Mouse (Mus musculus) hindbrain, embryonic 10.5 days (tissue): ENCODE data around the gene Klhdc8b. TPM values are rescaled to one million over a fixed set of nuclear protein-coding genes. Genes with fewer than 3 reads are reported as not detected.

Experiments used
- DNase-seq: peaks from one replicate; pipeline ENCODE4 v3.0.0-alpha.2; 2017; ENCODE audit warnings: low spot score
- H3K27ac ChIP-seq: fragments of 300-500 bp; sonication (generic); 2 replicates; pipeline ENCODE4 v1.5.1; 2016; ENCODE audit warnings: mild to moderate bottlenecking, moderate library complexity
- H3K27me3 ChIP-seq: fragments of 300-500 bp; sonication (generic); 2 replicates; pipeline ENCODE4 v1.6.1; 2016; ENCODE audit warnings: mild to moderate bottlenecking; ENCODE audit not compliant: poor library complexity, insufficient read depth, severe bottlenecking
- H3K36me3 ChIP-seq: fragments of 300-500 bp; sonication (generic); 2 replicates; pipeline ENCODE4 v1.6.1; 2016; ENCODE audit warnings: mild to moderate bottlenecking, moderate library complexity
- H3K4me1 ChIP-seq: fragments of 300-500 bp; sonication (generic); replicated peaks from 2 replicates; pipeline ENCODE4 v1.6.1; 2016; ENCODE audit warnings: mild to moderate bottlenecking
- H3K4me3 ChIP-seq: fragments of 300-500 bp; sonication (generic); 2 replicates; pipeline ENCODE4 v1.5.1; 2016; ENCODE audit warnings: mild to moderate bottlenecking, moderate library complexity
- H3K9me3 ChIP-seq: fragments of 300-500 bp; sonication (generic); 2 replicates; pipeline ENCODE4 v1.6.1; 2016; ENCODE audit warnings: mild to moderate bottlenecking, moderate library complexity
- WGBS: fragments of 180-500 bp; shearing (Covaris S2); methylation state at CpG from one replicate; pipeline ENCODE4 v1.1.7; 2016; 5-methylcytosine and 5-hydroxymethylcytosine counted together
- polyA plus RNA-seq: library from polyadenylated mRNA; unstranded; fragments of >200 nt; fragmentation: Nextera tagmentation; extraction: Ambion mirVana; gene quantifications from 2 replicates; pipeline ENCODE4 v1.2.1, GENCODE M21; 2016

Klhdc8b gene
- polyA plus RNA-seq, 1 experiment from 2014 or later: 41.3 TPM

DNA sequence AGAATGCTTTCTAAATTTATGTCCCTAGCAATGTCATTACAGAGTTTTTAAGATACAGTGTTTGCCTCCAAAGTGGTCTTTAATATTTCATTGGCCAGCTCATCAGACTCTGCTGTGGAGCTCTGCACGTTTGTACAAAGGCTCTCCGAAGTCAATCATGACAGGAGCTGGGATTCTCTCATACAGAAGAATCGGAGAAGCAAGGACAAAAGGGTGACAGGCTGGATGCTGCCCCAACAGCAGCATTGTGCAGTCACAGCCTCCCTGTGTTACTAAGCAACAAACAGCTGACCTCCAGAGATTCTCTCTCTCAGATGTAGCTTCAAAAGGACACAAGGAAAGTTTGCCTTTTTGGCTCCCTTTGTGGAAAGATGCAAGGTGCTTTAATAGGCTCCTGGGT lies 25.2 kb downstream of the Klhdc8b start, which contains the start of gene BC048562:
Gene BC048562 (plus strand): TSS at position 301 of the 400 bp plus-strand sequence.
- Histone ChIP-seq H3K27me3 (no peaks in the 10 kb centered on the region), H3K27ac (no peak within 1 kb of the TSS), H3K4me3 (no peak within 1 kb of the TSS), H3K9me3 (0 out of 2 replicates have a peak, but pooled peaks cover 3% of the 10 kb centered on the region), H3K36me3 (no peaks in the 10 kb centered on the region), H3K4me1 (peaks cover 18% of the 10 kb centered on the region; the same call in 1 of the 2 replicates)
- no peak for DNase-seq
- 53% methylated on average over 3 of the region's 3 CpGs for WGBS

GRCm38 (mm10) chr9:108431431-108432067 lies 29.8 kb downstream of the Klhdc8b start:
- no peaks in the 10 kb centered on the region for H3K27me3 ChIP-seq
- peak; percentile 47 for DNase-seq
- peak overlapping the region; percentile 38 for H3K4me3 ChIP-seq
- peak overlapping the region; percentile 62; the same call in 1 of the 2 replicates for H3K27ac ChIP-seq
- H3K4me1 ChIP-seq: peaks cover 14% of the 10 kb centered on the region; the same call in 1 of the 2 replicates
- WGBS: 51% methylated on average over 32 of the region's 32 CpGs
- H3K36me3 ChIP-seq: no peaks in the 10 kb centered on the region
- H3K9me3 ChIP-seq: 0 out of 2 replicates have a peak, but pooled peaks cover 3% of the 10 kb centered on the region

GRCm38 (mm10) chr9:108428384-108428783 lies 33.0 kb downstream of the Klhdc8b start, which contains the start of gene Ccdc36:
Gene Ccdc36 (minus strand): TSS chr9:108428484.
- Histone ChIP-seq H3K4me3 (no peak within 1 kb of the TSS), H3K27me3 (no peaks in the 10 kb centered on the region), H3K36me3 (no peaks in the 10 kb centered on the region), H3K4me1 (peaks cover 6% of the 10 kb centered on the region; the same call in 1 of the 2 replicates), H3K27ac (no peak within 1 kb of the TSS), H3K9me3 (no peaks in the 10 kb centered on the region)
- no peak for DNase-seq

DNA sequence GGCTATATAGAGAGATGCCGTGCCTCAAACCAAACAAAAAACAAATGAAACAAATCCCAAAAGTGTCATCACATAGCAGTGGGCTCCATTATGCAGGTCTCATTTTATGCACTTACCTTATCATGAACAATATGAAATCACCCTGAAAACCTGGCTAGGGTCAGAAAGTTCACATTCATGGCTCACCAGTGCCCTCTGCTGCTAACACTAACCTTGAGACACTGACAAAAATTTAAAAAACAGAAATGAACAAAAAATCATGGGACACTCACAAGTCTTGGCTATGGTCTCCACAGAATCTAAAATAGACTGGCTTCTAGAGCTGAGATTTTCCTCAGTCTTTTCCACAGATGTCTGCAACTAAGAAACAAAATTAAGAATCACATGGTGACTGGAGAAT lies 49.2 kb downstream of the Klhdc8b start:
- no peak overlapping the region for H3K27ac ChIP-seq
- H3K4me1 ChIP-seq: no peaks in the 10 kb centered on the region
- no peak for DNase-seq
- no peaks in the 10 kb centered on the region for H3K9me3 ChIP-seq
- H3K4me3 ChIP-seq: no peak overlapping the region
- H3K27me3 ChIP-seq: no peaks in the 10 kb centered on the region
- no peaks in the 10 kb centered on the region for H3K36me3 ChIP-seq
- 77% methylated on average over 1 of the region's 1 CpGs for WGBS

- H3K27ac ChIP-seq: no peak overlapping the region
- WGBS: 74% methylated on average over 9 of the region's 9 CpGs
- H3K36me3 ChIP-seq: no peaks in the 10 kb centered on the region
- no peak overlapping the region for H3K4me3 ChIP-seq
- no peaks in the 10 kb centered on the region for H3K4me1 ChIP-seq
- no peaks in the 10 kb centered on the region for H3K27me3 ChIP-seq
- H3K9me3 ChIP-seq: no peaks in the 10 kb centered on the region
- no peak for DNase-seq
Measured at GRCm38 (mm10) chr9:108411381-108411942, 49.9 kb downstream of the Klhdc8b start.

- Histone ChIP-seq H3K27me3 (no peaks in the 10 kb centered on the region), H3K4me3 (no peak overlapping the region), H3K27ac (no peak overlapping the region), H3K36me3 (no peaks in the 10 kb centered on the region), H3K9me3 (no peaks in the 10 kb centered on the region), H3K4me1 (peaks cover 7% of the 10 kb centered on the region)
- no peak for DNase-seq
- WGBS: 92% methylated on average over 4 of the region's 4 CpGs
Measured at GRCm38 (mm10) chr9:108409535-108409934, 51.8 kb downstream of the Klhdc8b start.

- H3K27ac ChIP-seq: no peak overlapping the region
- WGBS: 82% methylated on average over 8 of the region's 8 CpGs
- no peaks in the 10 kb centered on the region for H3K27me3 ChIP-seq
- peaks cover 21% of the 10 kb centered on the region for H3K4me1 ChIP-seq
- DNase-seq: no peak
- H3K36me3 ChIP-seq: no peaks in the 10 kb centered on the region
- no peak overlapping the region for H3K4me3 ChIP-seq
- H3K9me3 ChIP-seq: no peaks in the 10 kb centered on the region
Measured at GRCm38 (mm10) chr9:108404451-108404850, 56.9 kb downstream of the Klhdc8b start.

GRCm38 (mm10) chr9:108403081-108403480 lies 58.3 kb downstream of the Klhdc8b start:
- 81% methylated on average over 4 of the region's 4 CpGs for WGBS
- DNase-seq: no peak

DNA sequence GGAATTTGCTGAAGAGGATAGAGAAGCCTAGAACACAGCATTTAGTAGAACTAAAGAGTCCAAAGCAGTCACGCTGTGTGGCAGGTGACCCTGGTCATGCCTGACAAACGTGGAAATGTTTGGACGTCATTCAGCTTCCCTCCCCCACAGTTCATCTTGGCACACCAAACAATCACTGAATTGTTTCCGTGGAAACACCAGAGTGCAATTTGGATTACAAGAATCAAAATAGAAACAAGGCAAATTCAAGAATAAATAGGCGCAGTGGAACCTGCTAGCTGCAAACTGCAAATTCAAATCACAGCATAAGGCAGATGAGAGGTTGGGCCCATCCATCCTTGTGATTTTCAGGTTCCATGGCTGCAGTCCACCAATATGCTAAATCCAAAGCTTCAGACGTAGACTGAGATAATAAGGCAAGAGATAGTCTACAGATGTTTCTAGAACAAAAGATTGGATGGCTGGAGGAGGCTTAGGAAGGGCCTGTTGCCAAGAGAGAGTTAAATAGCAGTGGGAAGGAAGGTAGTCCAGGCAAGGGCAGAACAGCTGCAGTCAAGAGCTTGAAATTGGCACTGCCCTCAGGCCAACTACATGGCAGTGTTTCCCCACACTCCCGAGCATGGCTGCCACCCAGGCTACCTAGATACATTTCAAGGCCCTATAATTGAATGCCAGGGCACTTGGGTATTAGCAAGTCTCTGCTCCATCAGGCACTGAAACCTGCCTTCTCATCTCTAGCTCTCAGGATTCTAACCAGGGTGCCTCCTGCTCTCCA lies 60.0 kb downstream of the Klhdc8b start:
- no peaks in the 10 kb centered on the region for H3K9me3 ChIP-seq
- no peak overlapping the region for H3K27ac ChIP-seq
- 58% methylated on average over 7 of the region's 7 CpGs for WGBS
- no peaks in the 10 kb centered on the region for H3K27me3 ChIP-seq
- no peak overlapping the region for H3K4me3 ChIP-seq
- peaks cover 4% of the 10 kb centered on the region; the same call in 1 of the 2 replicates for H3K36me3 ChIP-seq
- no peak for DNase-seq
- peaks cover 21% of the 10 kb centered on the region for H3K4me1 ChIP-seq

More at GRCm38 (mm10) chr9:108403081-108403480, 58.3 kb downstream of the Klhdc8b start:
- no peaks in the 10 kb centered on the region for H3K9me3 ChIP-seq
- H3K36me3 ChIP-seq: peaks cover under 1% of the 10 kb centered on the region; the same call in 1 of the 2 replicates
- no peak overlapping the region for H3K27ac ChIP-seq
- H3K27me3 ChIP-seq: no peaks in the 10 kb centered on the region
- no peak overlapping the region for H3K4me3 ChIP-seq
- peaks cover 21% of the 10 kb centered on the region for H3K4me1 ChIP-seq

DNA sequence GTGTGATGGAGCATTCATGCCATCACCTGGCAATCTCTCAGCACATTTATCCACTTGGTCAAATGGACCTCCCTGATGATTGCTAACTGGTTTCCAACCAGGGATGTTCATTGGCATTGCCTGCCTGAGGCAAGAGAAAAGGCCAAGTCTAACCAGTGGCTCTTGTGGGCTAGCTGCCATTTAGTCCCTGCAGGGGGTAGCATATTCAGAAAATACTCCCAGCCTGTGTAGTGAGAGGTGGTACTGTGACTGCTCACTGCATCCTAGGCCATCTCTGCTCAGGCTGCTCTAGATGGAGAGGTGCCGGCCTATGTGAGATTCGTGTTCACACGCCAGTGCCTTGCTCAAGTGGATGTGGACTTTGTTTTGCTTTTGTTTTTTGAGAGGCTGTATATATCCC lies 63.1 kb downstream of the Klhdc8b start:
- Histone ChIP-seq H3K36me3 (peaks cover 17% of the 10 kb centered on the region), H3K27ac (no peak overlapping the region), H3K4me1 (peaks cover 13% of the 10 kb centered on the region), H3K27me3 (no peaks in the 10 kb centered on the region), H3K4me3 (no peak overlapping the region), H3K9me3 (no peaks in the 10 kb centered on the region)
- DNase-seq: no peak
- 93% methylated on average over 3 of the region's 3 CpGs for WGBS
